Mouse (Mus musculus): ENCODE measurements around the gene Tcf25. TPM values are rescaled to one million over a fixed set of nuclear protein-coding genes. Genes with fewer than 3 reads are reported as not detected.

Tcf25 gene
- total RNA-seq, 1 experiment from 2014 or later: 275 TPM

GRCm38 (mm10) chr8:123347293-123347692 lies 26.3 kb upstream of the Tcf25 start:
- no peak for ATAC-seq (ENCODE audit: extremely low read depth, insufficient number of reproducible peaks, low FRiP score, poor library complexity, severe bottlenecking)

DNA sequence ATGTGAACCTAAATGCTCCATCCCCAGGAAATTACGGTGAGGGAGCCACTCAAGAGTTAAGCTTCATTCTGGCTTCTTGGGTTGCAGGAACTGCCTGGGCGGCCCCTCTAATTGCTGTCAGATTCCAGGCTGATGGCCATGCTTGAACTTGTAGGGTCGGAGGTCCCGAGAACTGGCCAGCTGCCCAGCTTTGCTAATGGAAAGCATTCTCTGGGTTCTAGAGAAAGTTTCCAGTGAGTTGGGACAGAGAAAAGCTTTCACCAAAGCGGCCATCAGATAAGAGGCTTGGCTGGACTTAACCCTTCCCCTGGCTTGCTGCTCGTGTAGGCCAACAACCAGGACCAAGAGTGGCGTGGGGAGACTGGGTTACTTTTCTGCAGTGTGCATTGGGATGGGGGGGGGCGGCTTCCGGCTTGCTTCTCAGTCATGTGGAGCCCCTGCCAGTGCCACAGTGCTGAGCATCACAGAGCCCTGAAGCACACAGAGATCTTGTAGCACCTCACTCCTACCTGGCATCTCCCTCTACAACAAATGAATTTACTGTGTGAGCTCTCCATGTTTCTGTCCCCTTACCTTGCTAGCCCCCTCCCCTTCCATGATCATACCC lies 25.2 kb upstream of the Tcf25 start:
- no peak for ATAC-seq (ENCODE audit: extremely low read depth, insufficient number of reproducible peaks, low FRiP score, poor library complexity, severe bottlenecking)

- ATAC-seq (ENCODE audit: extremely low read depth, insufficient number of reproducible peaks, low FRiP score, poor library complexity, severe bottlenecking): no peak
These were observed 24.5 kb upstream of the Tcf25 start for GRCm38 (mm10) chr8:123349073-123349472.

DNA sequence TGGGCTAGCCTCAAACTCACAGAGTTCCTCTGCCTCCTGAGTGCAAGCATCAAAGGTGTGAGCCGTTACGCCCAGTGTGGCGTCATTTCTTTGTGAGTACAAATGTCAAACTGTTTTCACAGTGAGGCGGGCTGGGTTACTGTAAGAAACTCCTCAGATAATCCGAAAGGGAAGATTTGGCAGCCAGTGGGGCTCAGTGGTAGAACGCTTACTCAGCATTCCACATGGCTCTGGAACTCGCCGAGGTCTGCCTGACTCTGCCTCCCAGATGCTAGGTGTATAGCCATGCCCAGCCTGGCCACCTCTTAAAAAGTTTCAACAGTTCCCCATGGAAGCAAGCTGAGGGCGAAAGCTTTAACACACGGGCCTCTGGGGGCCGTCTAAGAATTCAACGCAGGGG lies 21.4 kb upstream of the Tcf25 start:
- no peak for ATAC-seq (ENCODE audit: extremely low read depth, insufficient number of reproducible peaks, low FRiP score, poor library complexity, severe bottlenecking)

- no peak for ATAC-seq (ENCODE audit: extremely low read depth, insufficient number of reproducible peaks, low FRiP score, poor library complexity, severe bottlenecking)
These were observed 20.8 kb upstream of the Tcf25 start for GRCm38 (mm10) chr8:123352786-123353185.

DNA sequence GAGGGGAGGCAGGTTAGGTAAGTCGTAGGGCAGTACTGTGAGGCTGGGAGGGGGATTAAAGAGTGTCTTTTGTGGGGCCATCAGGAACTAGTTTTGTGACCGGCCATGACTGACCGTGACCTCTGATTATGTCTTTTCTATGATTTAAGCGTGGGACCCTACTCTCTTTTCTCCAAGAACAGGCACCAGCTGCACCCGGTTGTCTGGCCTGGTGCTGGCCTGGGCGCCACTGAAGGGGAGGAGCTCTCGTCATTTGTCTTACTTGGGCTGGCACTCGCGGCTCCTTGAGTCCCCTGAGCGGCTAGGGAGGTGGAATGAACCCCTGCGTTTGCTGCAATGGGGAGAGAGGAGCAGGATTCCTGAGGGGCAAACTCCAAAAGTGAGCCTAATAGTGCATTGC lies 20.3 kb upstream of the Tcf25 start:
- ATAC-seq (ENCODE audit: extremely low read depth, insufficient number of reproducible peaks, low FRiP score, poor library complexity, severe bottlenecking): no peak

GRCm38 (mm10) chr8:123361082-123361739 lies 12.3 kb upstream of the Tcf25 start:
- ATAC-seq (ENCODE audit: extremely low read depth, insufficient number of reproducible peaks, low FRiP score, poor library complexity, severe bottlenecking): peak; percentile 80

DNA sequence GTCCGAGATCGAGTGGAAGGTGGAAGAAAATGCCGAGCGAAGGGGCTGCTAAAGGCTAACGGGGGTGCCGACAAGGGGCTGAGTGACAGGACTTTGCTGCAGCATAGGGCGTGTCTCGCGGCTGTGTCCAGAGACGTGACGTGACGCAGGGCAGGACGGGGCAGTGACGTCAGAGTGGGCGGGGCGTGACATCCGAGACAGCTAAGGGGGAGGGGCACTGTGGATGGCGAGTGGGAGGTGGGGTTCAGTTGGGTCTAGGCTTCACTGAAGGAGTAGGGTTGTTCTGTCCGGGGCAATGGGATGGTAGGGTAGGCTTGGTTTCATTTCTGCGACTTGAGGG lies 656 bp downstream of the Tcf25 start:
- peak; percentile 78 for ATAC-seq (ENCODE audit: extremely low read depth, insufficient number of reproducible peaks, low FRiP score, poor library complexity, severe bottlenecking)

DNA sequence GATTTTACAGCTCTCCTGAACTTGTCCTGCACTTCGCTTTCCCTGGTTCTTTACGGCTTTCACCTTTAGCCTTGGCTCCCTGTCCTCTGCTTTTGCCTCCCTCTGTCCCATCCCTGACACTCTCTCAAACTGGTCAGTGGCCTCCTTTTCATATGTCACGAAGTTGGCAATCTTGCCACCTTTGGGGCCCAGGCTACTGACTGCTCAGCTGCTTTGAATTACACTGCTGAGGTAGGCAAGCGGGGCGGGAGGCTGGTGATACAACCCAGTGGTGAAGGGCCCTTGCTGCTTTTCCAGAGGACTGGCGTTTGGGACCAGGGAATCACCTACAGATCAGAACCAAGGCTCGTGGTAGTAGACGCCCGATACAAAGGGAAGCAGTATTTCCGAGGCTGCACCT lies 2.1 kb downstream of the Tcf25 start:
- no peak for ATAC-seq (ENCODE audit: extremely low read depth, insufficient number of reproducible peaks, low FRiP score, poor library complexity, severe bottlenecking)

DNA sequence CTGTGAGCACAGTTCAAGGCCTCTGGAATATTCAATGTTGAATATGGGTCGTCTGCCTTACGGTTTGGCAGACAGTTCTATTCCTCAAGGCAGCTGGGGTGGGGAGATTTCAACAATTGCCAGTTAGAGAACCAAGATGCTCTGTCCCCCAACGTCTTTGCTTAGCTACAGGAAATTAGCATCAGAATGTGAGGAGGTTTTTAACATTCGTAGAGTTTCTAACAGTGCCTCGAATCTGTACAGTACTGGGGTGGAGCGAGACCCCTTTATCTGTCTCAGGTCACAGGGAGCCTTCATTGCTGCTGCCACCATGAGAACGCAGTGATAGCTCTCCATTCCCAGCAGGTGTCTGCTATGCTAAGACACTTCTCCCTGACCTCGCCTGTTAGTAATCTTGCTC lies 2.6 kb downstream of the Tcf25 start:
- ATAC-seq (ENCODE audit: extremely low read depth, insufficient number of reproducible peaks, low FRiP score, poor library complexity, severe bottlenecking): no peak

- ATAC-seq (ENCODE audit: extremely low read depth, insufficient number of reproducible peaks, low FRiP score, poor library complexity, severe bottlenecking): no peak
These were observed 8.2 kb downstream of the Tcf25 start for GRCm38 (mm10) chr8:123381711-123382110.

DNA sequence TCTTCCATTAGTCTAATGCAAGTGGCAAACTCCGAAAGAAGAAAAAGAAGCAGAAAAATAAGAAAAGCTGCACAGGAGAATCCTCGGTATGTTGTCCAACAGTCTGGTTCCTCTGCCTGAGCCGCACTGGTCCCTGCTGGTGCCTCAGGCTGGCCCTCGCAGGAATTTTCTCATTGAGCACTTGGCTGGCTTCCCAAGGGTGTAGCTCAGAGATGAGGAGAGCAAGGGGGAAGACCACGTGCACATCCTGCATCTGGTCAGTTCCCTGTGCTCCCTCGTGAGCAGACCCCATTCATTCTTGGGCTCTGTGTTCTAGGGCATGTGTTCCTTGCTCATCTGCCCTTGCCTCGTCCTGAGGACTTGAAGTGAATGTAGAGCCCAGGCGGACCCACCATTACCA lies 9.0 kb downstream of the Tcf25 start:
- ATAC-seq (ENCODE audit: extremely low read depth, insufficient number of reproducible peaks, low FRiP score, poor library complexity, severe bottlenecking): no peak

DNA sequence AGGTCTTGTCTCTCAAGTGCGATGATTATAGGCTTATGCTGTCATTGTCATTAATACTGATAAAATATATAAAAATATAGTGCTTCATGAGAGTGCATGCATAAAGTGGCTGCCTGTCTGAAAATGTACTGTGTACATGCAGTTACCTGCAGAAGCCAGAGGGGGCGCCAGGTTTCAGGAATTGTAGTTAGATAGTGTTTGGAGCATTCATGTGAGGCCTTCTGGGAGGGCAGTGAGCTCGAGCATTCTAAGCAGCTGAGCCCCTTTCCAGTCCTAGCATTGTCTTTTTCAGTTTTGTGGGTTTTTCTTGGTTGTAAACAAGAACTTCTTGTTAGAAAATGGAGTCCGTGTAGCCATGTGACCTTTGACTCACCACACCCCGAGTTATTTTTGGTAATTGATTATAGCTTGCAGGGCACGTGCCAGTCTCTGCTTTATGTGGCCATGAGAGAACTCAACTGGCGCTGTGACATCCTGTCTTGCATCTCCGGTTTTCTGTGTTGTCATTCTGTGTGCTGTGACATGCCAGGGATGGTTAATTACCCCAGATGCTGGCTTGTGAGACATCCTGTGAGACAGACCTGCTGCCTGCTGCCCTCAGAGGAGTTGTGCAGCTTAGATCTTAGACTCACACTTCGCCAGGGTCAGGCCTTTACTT lies 11.5 kb downstream of the Tcf25 start:
- 0 out of 2 replicates have a peak, but pooled peaks have one; percentile 27 for ATAC-seq (ENCODE audit: extremely low read depth, insufficient number of reproducible peaks, low FRiP score, poor library complexity, severe bottlenecking)

DNA sequence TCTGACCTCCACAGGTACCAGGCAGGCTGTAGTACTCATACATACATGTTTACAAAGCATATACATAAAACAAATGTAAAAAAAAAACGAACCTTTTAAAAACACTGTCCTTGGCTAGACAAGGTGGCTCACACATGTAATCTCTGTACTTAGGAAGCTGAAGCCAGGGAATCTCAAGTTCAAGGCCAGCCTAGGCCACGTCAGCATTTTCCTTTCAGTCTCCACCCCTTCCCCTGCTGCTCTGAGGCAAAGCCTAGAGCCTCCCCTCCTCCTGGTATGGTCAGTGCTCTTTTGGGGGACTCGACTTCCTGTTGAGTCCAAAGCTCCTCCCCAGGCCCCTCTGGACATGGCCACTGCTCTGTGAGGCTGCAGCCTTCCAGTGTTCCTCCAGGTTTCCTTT lies 13.5 kb downstream of the Tcf25 start:
- ATAC-seq (ENCODE audit: extremely low read depth, insufficient number of reproducible peaks, low FRiP score, poor library complexity, severe bottlenecking): no peak

GRCm38 (mm10) chr8:123387801-123388200 lies 14.2 kb downstream of the Tcf25 start:
- no peak for ATAC-seq (ENCODE audit: extremely low read depth, insufficient number of reproducible peaks, low FRiP score, poor library complexity, severe bottlenecking)

- ATAC-seq (ENCODE audit: extremely low read depth, insufficient number of reproducible peaks, low FRiP score, poor library complexity, severe bottlenecking): no peak
These were observed 15.5 kb downstream of the Tcf25 start for GRCm38 (mm10) chr8:123389026-123389425.

GRCm38 (mm10) chr8:123398308-123398707 lies 24.8 kb downstream of the Tcf25 start:
- no peak for ATAC-seq (ENCODE audit: extremely low read depth, insufficient number of reproducible peaks, low FRiP score, poor library complexity, severe bottlenecking)

DNA sequence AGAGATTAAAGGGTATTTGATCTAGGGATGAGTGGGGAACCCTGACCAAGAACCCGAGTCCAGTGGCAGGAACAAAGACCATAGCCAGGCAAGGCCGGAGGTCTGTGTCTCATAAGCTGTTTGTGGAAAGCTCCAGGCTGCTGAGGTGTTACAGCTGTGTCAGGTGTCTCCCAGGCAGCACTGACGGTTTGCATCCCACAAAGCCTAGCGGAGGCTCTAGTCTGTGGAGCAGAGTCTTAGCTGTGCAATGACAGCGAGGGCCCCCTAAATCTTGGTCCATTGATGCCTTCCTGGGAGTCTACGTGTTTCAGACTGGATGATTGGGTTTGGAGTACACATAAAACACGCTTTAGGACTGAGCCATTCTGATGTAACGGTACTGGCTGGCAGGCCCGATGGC lies 28.4 kb downstream of the Tcf25 start:
- no peak for ATAC-seq (ENCODE audit: extremely low read depth, insufficient number of reproducible peaks, low FRiP score, poor library complexity, severe bottlenecking)

DNA sequence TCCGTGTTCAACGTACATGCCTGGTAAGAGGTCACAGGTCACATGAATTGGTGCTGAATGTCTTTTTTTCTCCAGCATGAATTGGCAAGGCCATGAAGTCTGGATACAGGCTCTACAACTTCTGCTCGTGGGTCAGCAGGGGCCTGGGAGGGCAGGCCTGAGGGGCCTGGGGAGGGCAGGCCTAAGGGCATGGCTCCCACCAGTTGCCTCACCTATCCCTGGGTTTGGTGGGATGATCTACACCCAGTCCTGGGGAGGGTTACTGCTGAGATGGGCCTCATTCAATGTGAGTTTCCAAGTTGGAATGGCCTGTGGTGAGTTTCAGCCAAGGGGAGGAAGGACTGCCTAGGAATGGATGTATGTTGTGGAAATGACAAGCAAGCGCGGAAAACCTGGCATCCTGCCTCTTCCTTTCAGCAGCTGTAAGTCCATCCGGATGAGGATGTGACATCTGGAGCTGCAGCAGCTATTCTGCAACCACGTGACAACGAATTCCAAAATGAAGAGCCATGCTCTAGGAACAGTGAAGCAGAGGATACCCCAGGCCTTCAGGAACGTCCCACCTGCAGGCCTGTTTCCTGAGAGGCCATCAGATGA lies 29.3 kb downstream of the Tcf25 start:
- no peak for ATAC-seq (ENCODE audit: extremely low read depth, insufficient number of reproducible peaks, low FRiP score, poor library complexity, severe bottlenecking)

- no peak for ATAC-seq (ENCODE audit: extremely low read depth, insufficient number of reproducible peaks, low FRiP score, poor library complexity, severe bottlenecking)
These were observed 31.0 kb downstream of the Tcf25 start for GRCm38 (mm10) chr8:123404521-123404920.
